Mouse (Mus musculus): ENCODE measurements at regions not wholly inside any gene's neighbourhood (a gene's known extent, or its start where the extent isn't known, plus 50 kb on each side); places are given as distances from the start of the nearest gene placed in this dataset.
"Not testable (repeated sequence)": the region's sequence is repeated elsewhere in the genome, so short reads cannot be mapped to it uniquely, and the experiment has no call there.

GRCm38 (mm10) chr5:59831836-59832235, 1976.8 kb upstream of the G6pd2 start:
- H3K27me3 ChIP-seq (replicated peaks; ENCODE audit: control insufficient read depth, insufficient read depth, low read length): no peaks in the 10 kb centered on the region
- DNase-seq (ENCODE audit: low spot score) (no peak), ATAC-seq (ENCODE audit: low read depth) (no peak)
- no peak overlapping the region for H3K4me3 ChIP-seq (ENCODE audit: low read depth, low read length)
- 90% methylated on average over 3 of the region's 3 CpGs for WGBS
- H3K36me3 ChIP-seq (ENCODE audit: control insufficient read depth, insufficient read depth, low read length): no peaks in the 10 kb centered on the region
- H3K9me3 ChIP-seq (ENCODE audit: control insufficient read depth, low read length): no peaks in the 10 kb centered on the region
- no peaks in the 10 kb centered on the region for H3K4me1 ChIP-seq (ENCODE audit: control insufficient read depth, insufficient read depth, low read length)
- H3K4me2 ChIP-seq (ENCODE audit: low read depth, low read length): no peak overlapping the region
- H3K9ac ChIP-seq (ENCODE audit: low read depth, low read length): no peak overlapping the region
- no peak overlapping the region for H3K27ac ChIP-seq (replicated peaks; ENCODE audit: low read depth, low read length)

DNA sequence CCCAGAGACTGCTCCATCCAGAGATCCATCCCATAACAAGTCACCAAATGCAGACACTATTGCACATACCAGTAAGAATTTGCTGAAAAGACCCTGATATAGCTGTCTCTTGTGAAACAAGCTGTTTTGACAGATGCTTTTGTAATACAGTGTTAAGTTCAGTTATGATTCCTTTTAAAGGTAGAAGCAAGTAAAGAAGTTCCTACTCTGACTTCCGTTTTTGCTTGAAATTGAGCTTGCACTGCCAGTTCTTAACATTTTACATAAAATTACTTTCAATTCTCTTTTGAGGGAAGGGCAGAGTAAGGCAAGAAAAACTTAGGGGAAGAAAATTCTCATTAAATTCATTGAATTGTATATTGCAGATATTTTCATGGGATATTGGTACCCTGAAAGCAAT, 1962.9 kb upstream of the G6pd2 start:
- DNase-seq (ENCODE audit: low spot score): no peak
- Histone ChIP-seq H3K36me3 (ENCODE audit: control insufficient read depth, insufficient read depth, low read length) (no peaks in the 10 kb centered on the region), H3K9me3 (ENCODE audit: control insufficient read depth, low read length) (no peaks in the 10 kb centered on the region), H3K4me2 (ENCODE audit: low read depth, low read length) (no peak overlapping the region), H3K27me3 (replicated peaks; ENCODE audit: control insufficient read depth, insufficient read depth, low read length) (no peaks in the 10 kb centered on the region), H3K27ac (replicated peaks; ENCODE audit: low read depth, low read length) (no peak overlapping the region), H3K4me3 (ENCODE audit: low read depth, low read length) (no peak overlapping the region), H3K4me1 (ENCODE audit: control insufficient read depth, insufficient read depth, low read length) (no peaks in the 10 kb centered on the region), H3K9ac (ENCODE audit: low read depth, low read length) (no peak overlapping the region)
- no peak for ATAC-seq (ENCODE audit: low read depth)
- 63% methylated on average over 1 of the region's 1 CpGs for WGBS

DNA sequence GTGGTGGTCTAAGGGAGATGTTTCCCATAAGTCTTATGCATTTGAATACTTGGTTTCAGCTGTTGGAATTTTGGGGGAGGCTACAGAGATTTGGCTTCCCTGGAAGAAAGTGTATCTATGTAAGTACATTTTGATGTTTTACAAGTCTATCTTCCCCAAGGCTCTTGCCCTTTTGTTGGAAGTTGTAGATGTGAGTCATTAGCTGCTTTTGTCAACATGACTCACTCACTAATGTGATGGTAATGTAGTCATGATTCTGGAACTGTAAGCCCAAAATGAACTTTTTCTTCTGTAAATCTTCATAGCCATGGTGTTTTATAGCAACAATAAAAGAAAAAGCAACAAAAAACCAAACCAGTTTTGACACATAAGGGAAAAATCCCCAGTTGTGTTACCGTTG, 1961.0 kb upstream of the G6pd2 start:
- Histone ChIP-seq H3K9me3 (ENCODE audit: control insufficient read depth, low read length) (no peaks in the 10 kb centered on the region), H3K4me2 (ENCODE audit: low read depth, low read length) (no peak overlapping the region), H3K27ac (replicated peaks; ENCODE audit: low read depth, low read length) (no peak overlapping the region), H3K9ac (ENCODE audit: low read depth, low read length) (no peak overlapping the region), H3K4me1 (ENCODE audit: control insufficient read depth, insufficient read depth, low read length) (no peaks in the 10 kb centered on the region), H3K36me3 (ENCODE audit: control insufficient read depth, insufficient read depth, low read length) (no peaks in the 10 kb centered on the region), H3K4me3 (ENCODE audit: low read depth, low read length) (no peak overlapping the region), H3K27me3 (replicated peaks; ENCODE audit: control insufficient read depth, insufficient read depth, low read length) (no peaks in the 10 kb centered on the region)
- WGBS: 87% methylated on average over 1 of the region's 1 CpGs
- DNase-seq (ENCODE audit: low spot score): no peak
- no peak for ATAC-seq (ENCODE audit: low read depth)

- Histone ChIP-seq H3K27ac (replicated peaks; ENCODE audit: low read depth, low read length) (no peak overlapping the region), H3K4me2 (ENCODE audit: low read depth, low read length) (no peak overlapping the region), H3K4me3 (ENCODE audit: low read depth, low read length) (no peak overlapping the region), H3K36me3 (ENCODE audit: control insufficient read depth, insufficient read depth, low read length) (no peaks in the 10 kb centered on the region), H3K27me3 (replicated peaks; ENCODE audit: control insufficient read depth, insufficient read depth, low read length) (no peaks in the 10 kb centered on the region), H3K9ac (ENCODE audit: low read depth, low read length) (no peak overlapping the region), H3K9me3 (ENCODE audit: control insufficient read depth, low read length) (no peaks in the 10 kb centered on the region), H3K4me1 (ENCODE audit: control insufficient read depth, insufficient read depth, low read length) (no peaks in the 10 kb centered on the region)
- DNase-seq (ENCODE audit: low spot score) (no peak), ATAC-seq (ENCODE audit: low read depth) (no peak)
- WGBS: 71% methylated on average over 6 of the region's 6 CpGs
Measured at GRCm38 (mm10) chr5:59893952-59894724, 1914.5 kb upstream of the G6pd2 start.

- no peaks in the 10 kb centered on the region for H3K27me3 ChIP-seq (replicated peaks; ENCODE audit: control insufficient read depth, insufficient read depth, low read length)
- H3K9me3 ChIP-seq (ENCODE audit: control insufficient read depth, low read length): no peaks in the 10 kb centered on the region
- WGBS: 53% methylated on average over 4 of the region's 4 CpGs
- H3K36me3 ChIP-seq (ENCODE audit: control insufficient read depth, insufficient read depth, low read length): no peaks in the 10 kb centered on the region
- DNase-seq (ENCODE audit: low spot score) (no peak), ATAC-seq (ENCODE audit: low read depth) (no peak)
- H3K9ac ChIP-seq (ENCODE audit: low read depth, low read length): no peak overlapping the region
- H3K4me3 ChIP-seq (ENCODE audit: low read depth, low read length): no peak overlapping the region
- no peak overlapping the region for H3K27ac ChIP-seq (replicated peaks; ENCODE audit: low read depth, low read length)
- H3K4me2 ChIP-seq (ENCODE audit: low read depth, low read length): no peak overlapping the region
- no peaks in the 10 kb centered on the region for H3K4me1 ChIP-seq (ENCODE audit: control insufficient read depth, insufficient read depth, low read length)
Measured at GRCm38 (mm10) chr5:59921910-59922309, 1886.7 kb upstream of the G6pd2 start.

DNA sequence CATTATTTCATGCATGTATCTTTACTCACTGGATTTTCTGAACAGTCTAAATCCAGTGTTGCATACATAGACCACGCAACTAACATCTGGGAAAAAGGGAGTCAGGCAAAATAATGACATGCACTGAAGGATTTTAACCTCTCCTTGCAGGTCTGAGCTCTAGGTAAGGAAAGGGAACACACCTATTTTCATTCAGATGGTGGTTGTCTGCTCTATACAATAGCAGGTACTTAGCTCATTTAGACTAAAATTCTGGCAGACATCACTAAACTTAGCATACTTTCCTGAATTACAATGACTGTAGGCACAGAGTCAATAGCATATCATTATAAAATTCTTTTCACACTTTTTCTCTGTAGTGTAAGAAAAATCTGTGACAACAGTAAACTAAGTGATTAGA, 1867.8 kb upstream of the G6pd2 start:
- H3K9ac ChIP-seq (ENCODE audit: low read depth, low read length): no peak overlapping the region
- H3K4me3 ChIP-seq (ENCODE audit: low read depth, low read length): no peak overlapping the region
- no peaks in the 10 kb centered on the region for H3K4me1 ChIP-seq (ENCODE audit: control insufficient read depth, insufficient read depth, low read length)
- DNase-seq (ENCODE audit: low spot score) (no peak), ATAC-seq (ENCODE audit: low read depth) (no peak)
- 84% methylated on average over 1 of the region's 1 CpGs for WGBS
- H3K9me3 ChIP-seq (ENCODE audit: control insufficient read depth, low read length): no peaks in the 10 kb centered on the region
- H3K27me3 ChIP-seq (replicated peaks; ENCODE audit: control insufficient read depth, insufficient read depth, low read length): no peaks in the 10 kb centered on the region
- no peak overlapping the region for H3K27ac ChIP-seq (replicated peaks; ENCODE audit: low read depth, low read length)
- no peak overlapping the region for H3K4me2 ChIP-seq (ENCODE audit: low read depth, low read length)
- H3K36me3 ChIP-seq (ENCODE audit: control insufficient read depth, insufficient read depth, low read length): no peaks in the 10 kb centered on the region

DNA sequence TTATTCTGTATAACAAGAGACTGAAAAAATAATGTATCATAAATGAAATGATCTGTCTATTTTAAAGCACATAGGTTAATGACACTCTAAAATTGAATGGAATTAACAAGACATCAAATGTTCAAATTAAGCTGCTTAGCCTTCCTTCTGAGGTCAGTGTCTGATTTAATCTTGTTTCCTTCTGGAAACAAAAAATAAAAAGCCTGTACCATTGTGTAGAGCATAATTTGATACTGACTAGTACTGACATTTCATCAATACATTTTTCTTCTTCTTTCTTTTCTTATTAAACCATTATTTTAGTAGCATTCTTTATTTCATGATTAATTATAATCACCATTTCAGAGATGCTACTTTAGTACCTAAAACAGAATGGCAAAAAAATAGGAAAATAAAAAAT, 1862.9 kb upstream of the G6pd2 start:
- Histone ChIP-seq H3K27ac (replicated peaks; ENCODE audit: low read depth, low read length) (no peak overlapping the region), H3K9me3 (ENCODE audit: control insufficient read depth, low read length) (no peaks in the 10 kb centered on the region), H3K36me3 (ENCODE audit: control insufficient read depth, insufficient read depth, low read length) (no peaks in the 10 kb centered on the region), H3K4me3 (ENCODE audit: low read depth, low read length) (no peak overlapping the region), H3K4me1 (ENCODE audit: control insufficient read depth, insufficient read depth, low read length) (no peaks in the 10 kb centered on the region), H3K9ac (ENCODE audit: low read depth, low read length) (no peak overlapping the region), H3K27me3 (replicated peaks; ENCODE audit: control insufficient read depth, insufficient read depth, low read length) (no peaks in the 10 kb centered on the region), H3K4me2 (ENCODE audit: low read depth, low read length) (no peak overlapping the region)
- ATAC-seq (ENCODE audit: low read depth) (no peak), DNase-seq (ENCODE audit: low spot score) (peak; percentile 2)

GRCm38 (mm10) chr5:59947831-59948568, 1860.6 kb upstream of the G6pd2 start:
- no peak overlapping the region for H3K4me3 ChIP-seq (ENCODE audit: low read depth, low read length)
- H3K4me2 ChIP-seq (ENCODE audit: low read depth, low read length): no peak overlapping the region
- 88% methylated on average over 4 of the region's 4 CpGs for WGBS
- no peak for DNase-seq (ENCODE audit: low spot score)
- no peak overlapping the region for H3K27ac ChIP-seq (replicated peaks; ENCODE audit: low read depth, low read length)
- ATAC-seq (ENCODE audit: low read depth): no peak
- no peaks in the 10 kb centered on the region for H3K36me3 ChIP-seq (ENCODE audit: control insufficient read depth, insufficient read depth, low read length)
- H3K27me3 ChIP-seq (replicated peaks; ENCODE audit: control insufficient read depth, insufficient read depth, low read length): no peaks in the 10 kb centered on the region
- H3K4me1 ChIP-seq (ENCODE audit: control insufficient read depth, insufficient read depth, low read length): no peaks in the 10 kb centered on the region
- H3K9me3 ChIP-seq (ENCODE audit: control insufficient read depth, low read length): no peaks in the 10 kb centered on the region
- H3K9ac ChIP-seq (ENCODE audit: low read depth, low read length): no peak overlapping the region

- not testable (repeated sequence) for H3K9me3 ChIP-seq (ENCODE audit: control insufficient read depth, low read length); H3K27ac ChIP-seq (replicated peaks; ENCODE audit: low read depth, low read length); DNase-seq (ENCODE audit: low spot score); H3K27me3 ChIP-seq (replicated peaks; ENCODE audit: control insufficient read depth, insufficient read depth, low read length); H3K36me3 ChIP-seq (ENCODE audit: control insufficient read depth, insufficient read depth, low read length); H3K9ac ChIP-seq (ENCODE audit: low read depth, low read length); H3K4me2 ChIP-seq (ENCODE audit: low read depth, low read length); H3K4me1 ChIP-seq (ENCODE audit: control insufficient read depth, insufficient read depth, low read length); ATAC-seq (ENCODE audit: low read depth); H3K4me3 ChIP-seq (ENCODE audit: low read depth, low read length)
- WGBS: 88% methylated on average over 3 of the region's 7 CpGs
Measured at GRCm38 (mm10) chr5:59956240-59956639, 1852.4 kb upstream of the G6pd2 start.
